Mouse (Mus musculus): ENCODE data around the gene Hacd4.
"Not testable (repeated sequence)": the region's sequence is repeated elsewhere in the genome, so short reads cannot be mapped to it uniquely, and the experiment has no call there.

Gene Hacd4

DNA sequence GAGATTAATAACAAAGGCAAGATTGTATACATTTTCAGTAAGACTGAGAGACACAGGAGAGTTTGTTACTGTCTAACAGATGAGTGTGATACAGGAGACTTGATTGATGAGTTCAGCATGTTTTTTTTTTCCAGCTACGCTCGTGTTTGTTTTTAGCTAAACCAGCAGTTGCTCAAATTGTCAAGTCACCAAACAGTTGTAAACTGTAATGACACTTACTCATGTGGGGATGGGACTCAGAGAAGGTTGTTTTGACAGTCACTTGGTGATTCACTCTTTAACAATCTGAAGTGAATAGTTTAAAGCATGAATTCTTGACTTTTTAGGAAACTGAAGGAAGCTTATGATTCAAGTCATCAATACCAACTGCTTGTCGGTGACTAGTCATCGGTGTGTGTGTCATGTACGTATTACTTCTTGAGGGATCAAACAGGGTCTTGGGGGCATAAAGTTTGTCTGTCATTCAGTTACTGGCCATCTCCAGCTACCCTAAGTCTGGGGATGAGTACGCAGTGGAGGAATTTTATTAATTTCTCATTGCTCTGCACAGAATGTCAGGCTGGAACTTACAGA is 2.0 kb downstream of the Hacd4 start:
- ATAC-seq (ENCODE audit: insufficient number of reproducible peaks, low FRiP score, low TSS enrichment), result no peak

DNA sequence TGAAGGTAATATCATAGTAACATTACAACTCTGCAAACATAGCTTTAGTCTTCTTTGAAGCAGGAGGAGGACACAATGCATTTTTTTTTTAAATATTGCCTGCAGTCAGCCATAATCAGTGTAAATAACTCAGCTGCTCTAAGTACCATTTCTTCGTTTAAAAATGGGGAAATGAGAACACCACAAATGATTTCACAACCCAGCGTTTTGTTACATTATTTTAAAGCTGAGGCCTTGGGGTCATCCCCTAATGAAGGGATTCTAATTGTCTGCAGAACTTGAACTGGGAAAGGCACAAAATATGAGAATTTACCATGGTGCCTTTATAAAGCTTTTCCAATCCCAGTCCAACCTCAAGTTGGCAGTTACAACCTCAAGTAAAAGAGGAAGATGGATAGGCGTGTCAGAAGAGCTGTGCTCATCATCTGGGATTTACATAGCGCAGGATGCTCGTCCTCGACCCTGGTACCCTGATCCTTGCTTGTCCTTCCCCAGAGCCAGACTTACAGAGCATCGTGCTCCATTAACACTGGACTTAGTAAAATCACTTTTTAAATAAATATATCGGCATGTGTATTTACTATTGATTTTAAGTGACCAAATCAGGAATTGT is 6.2 kb downstream of the Hacd4 start:
- ATAC-seq (ENCODE audit: insufficient number of reproducible peaks, low FRiP score, low TSS enrichment), result no peak

DNA sequence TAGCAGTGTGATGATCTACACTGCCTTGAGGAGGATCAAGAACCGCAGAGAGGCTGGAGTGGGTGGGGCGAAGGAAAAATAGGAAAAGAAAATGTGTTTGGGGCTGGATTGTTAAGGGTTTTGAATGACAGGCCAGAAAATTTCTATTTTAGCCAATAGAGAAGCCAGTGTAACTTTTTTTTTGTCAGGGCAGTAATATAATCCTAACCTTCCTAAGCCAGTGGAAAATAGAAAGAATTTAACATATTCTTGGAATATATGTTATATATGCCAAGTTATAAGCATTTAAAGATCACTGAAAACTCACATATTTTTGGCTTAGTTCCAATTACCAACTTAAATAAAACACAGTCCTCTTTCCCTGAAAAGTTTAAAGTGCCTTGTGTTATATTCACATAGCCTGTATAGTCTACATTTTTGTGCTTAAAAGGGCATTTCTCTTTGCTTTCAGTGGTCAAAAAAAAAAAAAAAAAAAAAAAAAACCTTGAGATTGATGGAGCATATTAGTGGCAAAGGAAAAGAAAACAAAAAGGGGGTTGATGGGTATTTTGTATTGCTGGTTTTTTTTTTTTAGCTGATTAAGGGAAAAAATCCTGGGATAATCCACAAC is 11.0 kb downstream of the Hacd4 start:
- no peak for ATAC-seq (ENCODE audit: insufficient number of reproducible peaks, low FRiP score, low TSS enrichment)

DNA sequence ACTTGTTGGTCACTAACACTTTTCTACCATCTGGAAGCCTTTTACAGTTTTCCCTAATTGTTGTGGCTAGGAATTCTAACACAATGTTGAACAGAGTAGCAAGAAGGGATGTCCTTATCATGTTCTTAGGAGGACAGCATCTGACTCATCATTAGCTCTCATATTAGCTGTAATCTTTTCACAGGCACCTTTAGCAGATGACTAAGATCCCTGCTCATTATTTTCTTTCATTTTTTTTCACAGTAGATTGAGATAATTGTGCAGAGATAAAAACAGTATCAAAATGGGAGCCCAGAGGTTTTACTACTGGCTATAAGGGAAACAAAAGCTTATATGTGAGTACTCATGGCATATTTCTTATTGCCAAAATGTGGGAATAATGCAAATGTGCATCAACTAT is 14.2 kb downstream of the Hacd4 start:
- no peak for ATAC-seq (ENCODE audit: insufficient number of reproducible peaks, low FRiP score, low TSS enrichment)

DNA sequence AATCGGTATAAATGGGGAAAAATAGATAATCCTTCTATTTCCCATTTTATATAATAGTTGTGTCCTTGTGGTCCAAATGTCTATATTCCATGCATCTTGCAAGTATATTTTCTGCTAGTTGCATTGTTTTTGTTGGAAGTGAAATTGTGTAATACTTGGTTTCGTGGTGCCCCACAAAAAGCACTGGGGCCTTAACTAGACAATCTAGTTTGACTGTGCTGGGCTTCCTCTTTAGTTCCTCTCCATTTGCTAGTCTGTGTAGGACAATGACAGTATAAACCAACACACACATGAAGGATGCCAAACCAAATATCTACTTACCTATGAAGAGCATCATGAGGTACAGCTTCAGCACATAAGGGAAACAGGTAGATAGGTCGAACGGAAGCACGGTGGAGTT is 19.4 kb downstream of the Hacd4 start:
- ATAC-seq (ENCODE audit: insufficient number of reproducible peaks, low FRiP score, low TSS enrichment), result no peak

DNA sequence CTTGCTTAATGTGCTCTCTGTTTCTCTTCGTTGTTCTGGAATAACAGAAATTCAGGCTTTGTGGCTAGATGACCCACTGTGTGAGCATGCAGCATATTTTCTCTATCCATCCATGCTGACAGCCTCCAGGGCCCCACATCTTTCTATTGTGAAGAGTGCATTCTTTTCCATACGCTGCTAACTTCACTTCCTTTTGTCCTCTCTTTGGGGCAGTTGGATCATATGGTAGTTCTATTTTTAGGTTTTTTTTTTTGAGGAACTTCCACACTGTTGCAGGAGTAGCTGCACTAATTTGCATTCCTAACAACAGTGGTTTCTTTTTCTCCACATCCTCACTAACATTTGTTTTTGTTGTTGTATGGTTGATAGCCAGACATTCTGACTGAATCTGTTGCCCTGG is 23.7 kb downstream of the Hacd4 start:
- ATAC-seq (ENCODE audit: insufficient number of reproducible peaks, low FRiP score, low TSS enrichment), result no peak

DNA sequence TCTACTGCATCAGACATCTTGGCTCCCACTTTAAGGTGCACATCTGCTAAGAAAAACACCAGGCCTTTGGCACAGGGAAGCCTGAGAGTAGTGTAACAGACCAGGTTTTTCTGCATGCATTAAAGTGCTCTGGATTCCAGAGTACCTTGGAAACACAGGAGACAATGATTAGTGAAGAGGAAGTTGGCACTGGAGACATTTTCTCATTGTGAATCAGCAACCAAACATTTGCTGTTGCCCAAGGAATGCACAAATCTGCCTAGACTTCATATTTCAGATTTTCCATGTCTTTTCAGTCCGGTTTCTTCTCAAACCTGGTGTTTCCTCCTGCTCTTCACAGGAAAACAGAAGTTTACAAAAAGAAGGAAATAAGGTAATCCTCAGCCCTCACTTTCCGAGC is 26.4 kb downstream of the Hacd4 start:
- no peak for ATAC-seq (ENCODE audit: insufficient number of reproducible peaks, low FRiP score, low TSS enrichment)

DNA sequence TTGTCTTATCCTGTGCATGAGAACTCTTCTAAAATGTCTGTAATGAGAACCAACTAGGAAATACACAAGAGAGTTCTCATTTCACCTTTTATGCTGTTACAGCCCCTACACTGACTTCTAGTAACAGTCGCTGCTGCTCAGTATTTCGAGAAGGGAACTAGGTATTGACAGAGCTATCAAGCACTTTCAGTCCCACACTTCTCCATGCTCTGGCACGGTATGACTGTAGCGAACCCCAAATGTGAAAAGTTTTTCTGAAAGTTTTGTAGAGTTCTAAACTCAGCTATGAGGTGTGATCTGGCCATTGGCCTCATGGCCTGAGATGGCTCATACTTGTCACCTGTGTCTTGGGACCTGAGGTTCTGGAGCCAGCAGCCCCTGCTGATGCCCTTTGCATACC is 29.4 kb downstream of the Hacd4 start:
- no peak for ATAC-seq (ENCODE audit: insufficient number of reproducible peaks, low FRiP score, low TSS enrichment)

DNA sequence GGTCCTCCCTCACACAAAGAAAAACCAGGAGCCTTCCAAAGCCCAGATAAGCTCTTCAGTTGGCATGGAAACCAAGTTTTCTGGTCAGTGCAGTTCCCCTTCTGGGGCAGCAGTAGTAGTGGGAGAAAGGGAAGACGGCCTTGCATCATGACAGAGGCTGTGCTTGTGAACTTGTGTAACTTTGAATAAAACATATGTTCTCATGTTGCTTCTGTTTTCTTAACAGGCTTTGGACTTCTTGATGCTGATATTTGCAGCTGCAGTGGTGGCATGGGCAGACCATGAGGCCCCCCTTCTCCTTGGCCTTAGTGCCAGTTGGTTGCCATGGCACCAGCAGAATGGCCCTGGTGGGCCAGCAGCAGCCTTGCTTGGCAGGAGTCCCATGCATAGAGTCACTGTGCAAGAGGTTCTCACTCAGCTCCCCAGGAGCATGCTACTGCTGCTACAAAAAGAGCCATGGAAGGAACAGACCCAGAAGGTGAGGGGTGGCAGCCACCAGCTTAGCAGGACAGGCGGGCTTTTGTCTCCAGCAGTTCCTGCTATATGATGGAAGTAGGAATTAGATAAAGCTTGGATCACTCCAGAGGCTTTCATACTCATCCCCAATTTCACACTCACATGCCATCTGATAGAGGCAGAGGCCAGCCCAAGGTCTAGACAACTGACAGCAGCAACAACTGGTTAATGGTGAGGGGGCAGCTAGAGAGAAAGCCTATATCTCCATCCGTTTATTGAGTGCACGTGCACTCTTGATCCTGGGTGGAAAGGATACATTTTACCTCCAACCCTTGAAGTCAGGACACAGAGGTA is 31.6 kb downstream of the Hacd4 start:
- no peak for ATAC-seq (ENCODE audit: insufficient number of reproducible peaks, low FRiP score, low TSS enrichment)

DNA sequence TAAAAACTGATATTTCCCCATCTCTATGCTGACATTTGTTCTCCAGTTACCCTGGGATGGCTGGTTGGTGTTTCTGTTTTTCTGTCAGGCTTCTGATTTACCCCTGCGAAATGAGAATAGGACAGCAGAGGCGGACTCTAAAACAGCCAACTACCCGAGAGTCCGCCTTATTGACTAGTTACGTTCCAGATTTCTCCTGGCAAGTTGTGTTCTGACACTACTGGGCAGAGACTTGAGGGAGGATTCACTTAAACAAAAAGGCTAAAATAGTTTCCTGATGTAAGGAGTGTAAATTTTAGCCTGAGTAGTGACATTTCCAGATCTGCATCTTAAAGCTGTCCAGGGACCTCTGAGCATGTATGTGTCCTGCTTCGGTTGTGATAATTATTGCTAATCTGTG is 35.8 kb downstream of the Hacd4 start:
- ATAC-seq (ENCODE audit: insufficient number of reproducible peaks, low FRiP score, low TSS enrichment), result no peak

DNA sequence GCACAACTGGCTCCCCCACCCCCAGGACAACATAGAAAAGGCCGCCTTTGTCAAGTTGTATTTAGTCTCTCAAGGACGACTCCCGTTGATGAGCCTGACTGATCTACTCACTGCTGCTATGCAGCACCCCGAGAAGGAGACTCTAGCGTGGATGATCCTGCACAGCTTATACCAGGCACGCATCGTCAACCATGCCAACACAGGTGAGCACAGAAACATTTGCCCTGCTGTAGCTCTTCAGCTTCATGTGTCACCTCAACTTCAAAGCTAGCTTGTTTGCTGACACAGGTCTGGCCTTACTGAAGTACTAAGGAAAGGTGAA is 37.8 kb downstream of the Hacd4 start:
- ATAC-seq (ENCODE audit: insufficient number of reproducible peaks, low FRiP score, low TSS enrichment), result no peak

DNA sequence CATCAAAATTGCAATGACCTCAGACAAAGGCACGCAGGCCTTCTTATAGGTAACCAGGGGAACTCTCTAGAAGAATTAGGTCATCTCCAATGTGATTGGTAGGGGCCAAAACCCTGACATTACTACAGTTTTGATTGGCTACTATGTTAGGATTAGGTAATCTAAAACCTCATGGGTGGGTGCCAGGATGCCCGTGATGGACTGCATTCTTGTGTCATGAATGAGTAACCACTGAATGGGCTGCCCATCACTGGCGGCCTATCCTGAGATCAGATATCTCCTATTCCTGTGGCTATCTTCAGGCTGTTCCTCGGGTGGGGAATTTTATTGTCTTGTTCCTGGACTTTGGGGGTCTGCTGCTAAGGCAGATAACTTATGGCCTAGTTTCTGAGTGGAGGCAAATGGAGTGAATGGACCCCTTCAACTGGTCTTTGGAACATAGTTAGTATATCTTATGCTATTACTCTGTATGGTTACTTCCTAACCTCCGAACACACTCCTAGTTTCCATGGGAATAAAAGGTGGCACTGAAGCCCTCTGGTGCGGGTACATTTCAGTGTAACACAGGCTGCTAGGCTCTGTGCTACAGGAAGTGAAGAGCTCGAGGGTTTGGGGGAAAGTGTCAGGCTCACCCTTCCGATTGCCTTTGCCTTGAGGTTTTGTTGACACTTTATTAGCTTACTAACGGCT is 38.3 kb downstream of the Hacd4 start:
- no peak for ATAC-seq (ENCODE audit: insufficient number of reproducible peaks, low FRiP score, low TSS enrichment)

DNA sequence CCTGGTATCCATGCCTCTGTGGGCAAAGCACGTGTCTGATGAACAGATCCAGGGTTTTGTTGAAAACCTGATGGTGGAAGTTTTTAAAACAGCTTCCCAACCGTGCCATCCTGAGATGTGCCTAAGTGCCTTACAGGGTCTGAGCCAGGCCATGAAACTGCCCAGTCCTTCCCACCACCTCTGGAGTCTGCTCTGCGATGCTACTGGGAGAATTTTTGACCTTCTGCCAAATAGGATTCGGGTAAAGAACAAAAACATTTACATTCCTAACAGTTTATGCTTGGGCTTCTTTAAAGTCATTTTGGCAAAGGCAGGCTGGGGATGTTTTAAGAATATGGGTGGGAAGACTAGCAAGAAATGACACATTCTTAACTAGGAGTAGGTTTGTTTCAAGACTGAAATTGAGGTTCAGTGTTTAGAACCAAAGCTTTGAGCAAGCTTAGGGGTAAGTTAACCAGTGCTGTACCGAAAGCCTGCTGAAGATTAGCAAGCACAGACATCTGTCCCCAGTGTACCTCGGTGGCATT is 41.7 kb downstream of the Hacd4 start:
- ATAC-seq (ENCODE audit: insufficient number of reproducible peaks, low FRiP score, low TSS enrichment), result no peak

DNA sequence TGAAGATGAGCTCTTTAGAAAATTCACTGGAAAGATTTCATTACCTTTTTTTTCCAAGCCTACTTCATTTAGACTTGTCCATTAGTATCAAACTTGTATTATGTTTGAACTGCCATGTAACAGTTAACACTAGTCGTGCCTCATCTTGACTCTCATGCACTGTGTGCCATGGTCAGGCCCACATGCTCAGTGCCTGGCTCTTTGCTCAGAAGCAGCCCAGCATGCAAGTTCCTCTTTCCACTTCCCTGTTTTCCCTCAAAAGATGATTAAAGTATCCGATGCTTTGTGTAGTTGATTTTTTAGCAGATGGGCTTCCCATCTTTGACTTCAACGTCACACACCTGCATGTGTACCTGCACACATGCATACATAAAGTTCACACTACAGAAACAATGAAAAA is 43.0 kb downstream of the Hacd4 start:
- ATAC-seq (ENCODE audit: insufficient number of reproducible peaks, low FRiP score, low TSS enrichment), result no peak

DNA sequence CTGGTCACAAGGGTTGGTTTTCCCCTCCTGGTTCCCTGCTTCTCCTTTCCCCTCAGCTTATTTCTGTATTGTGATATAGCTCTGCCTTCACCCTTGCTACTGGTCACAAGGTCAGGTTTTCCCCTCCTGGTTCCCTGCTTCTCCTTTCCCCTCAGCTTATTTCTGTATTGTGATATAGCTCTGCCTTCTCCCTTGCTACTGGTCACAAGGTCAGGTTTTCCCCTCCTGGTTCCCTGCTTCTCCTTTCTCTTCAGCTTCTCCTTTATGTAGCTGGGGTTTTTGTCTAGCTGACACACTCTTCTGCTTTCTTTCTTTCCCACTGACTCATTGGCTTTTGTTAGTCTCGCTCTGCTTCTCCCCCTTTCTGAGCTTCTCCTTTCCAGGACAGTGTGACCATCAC is 48.1 kb downstream of the Hacd4 start:
- ATAC-seq (ENCODE audit: insufficient number of reproducible peaks, low FRiP score, low TSS enrichment), result not testable (repeated sequence)

DNA sequence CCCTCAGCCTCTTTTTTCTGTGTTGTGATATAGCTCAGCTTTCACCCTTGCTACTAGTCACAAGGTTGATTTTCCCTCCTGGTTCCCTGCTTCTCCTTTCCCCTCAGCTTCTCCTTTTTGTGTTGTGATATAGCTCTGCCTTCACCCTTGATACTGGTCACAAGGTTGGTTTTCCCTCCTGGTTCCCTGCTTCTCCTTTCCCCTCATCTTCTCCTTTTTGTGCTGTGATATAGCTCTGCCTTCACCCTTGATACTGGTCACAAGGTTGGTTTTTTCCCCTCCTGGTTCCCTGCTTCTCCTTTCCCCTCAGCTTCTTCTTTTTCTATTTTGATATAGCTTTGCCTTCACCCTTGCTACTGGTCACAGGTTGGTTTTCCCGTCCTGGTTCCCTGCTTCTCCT is 48.7 kb downstream of the Hacd4 start:
- no peak for ATAC-seq (ENCODE audit: insufficient number of reproducible peaks, low FRiP score, low TSS enrichment)

DNA sequence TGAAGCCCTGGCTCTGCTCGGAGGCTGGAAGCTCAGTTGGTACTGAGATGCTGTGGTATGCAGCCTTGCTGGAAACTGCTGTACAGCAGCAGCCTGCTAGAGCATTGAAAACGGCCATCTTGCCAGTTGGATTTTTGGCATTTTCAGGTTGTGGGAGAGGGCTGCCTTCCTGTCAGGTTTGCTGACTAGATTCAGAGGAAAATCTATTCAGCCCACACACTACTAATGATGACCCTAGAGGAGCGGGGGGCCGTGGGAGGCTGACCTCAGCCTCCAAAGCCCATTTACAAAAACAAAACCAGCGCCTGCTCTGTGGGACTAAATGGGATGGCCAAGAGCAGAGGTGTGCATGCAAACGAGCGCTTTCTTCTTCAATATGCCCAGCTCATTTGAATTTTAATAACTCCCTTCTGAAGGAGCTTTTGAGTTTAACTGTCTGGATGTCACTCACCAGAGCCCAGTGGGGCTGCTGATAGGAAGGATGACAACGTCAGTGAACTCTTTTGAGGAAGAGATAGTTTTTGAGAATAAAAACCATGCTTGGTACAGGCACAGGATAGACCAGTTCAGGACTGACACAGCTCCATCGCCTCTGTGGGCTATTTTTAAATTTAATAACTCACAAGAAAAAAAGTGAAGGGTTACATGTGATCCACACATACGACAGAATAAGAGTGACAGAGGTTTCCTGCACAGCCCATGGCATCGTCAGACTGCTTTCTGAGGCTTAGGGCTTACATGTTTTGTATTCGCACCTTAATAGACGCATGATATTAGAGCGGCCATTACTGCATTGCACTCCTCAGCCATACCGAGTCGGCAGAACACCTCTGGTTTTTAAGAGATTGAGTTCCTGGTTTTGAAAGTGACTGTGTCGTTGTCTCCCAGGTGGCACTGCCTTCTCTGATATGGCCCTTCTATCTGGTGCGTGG is 66.2 kb downstream of the Hacd4 start:
- ATAC-seq (ENCODE audit: insufficient number of reproducible peaks, low FRiP score, low TSS enrichment), result no peak

DNA sequence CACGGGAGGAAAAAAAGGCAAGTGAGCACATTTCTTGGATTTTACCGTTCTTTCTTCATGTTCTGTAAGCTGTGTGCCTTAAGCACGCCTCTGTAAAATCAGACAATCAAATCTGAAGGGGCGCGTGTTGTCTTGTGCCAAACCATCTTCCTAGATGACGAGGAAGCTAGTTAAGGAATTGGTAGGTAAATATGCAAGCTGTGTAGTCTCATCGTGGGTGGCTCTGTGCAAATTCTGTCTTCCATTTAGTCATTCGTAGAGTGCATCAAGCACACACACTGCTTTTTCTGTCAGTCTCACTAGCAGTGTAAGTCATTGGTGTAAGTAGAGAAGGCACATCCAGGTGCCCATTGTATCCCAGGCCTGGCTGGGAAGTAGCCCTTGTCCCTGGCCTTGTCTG is 67.9 kb downstream of the Hacd4 start:
- ATAC-seq (ENCODE audit: insufficient number of reproducible peaks, low FRiP score, low TSS enrichment), result no peak

DNA sequence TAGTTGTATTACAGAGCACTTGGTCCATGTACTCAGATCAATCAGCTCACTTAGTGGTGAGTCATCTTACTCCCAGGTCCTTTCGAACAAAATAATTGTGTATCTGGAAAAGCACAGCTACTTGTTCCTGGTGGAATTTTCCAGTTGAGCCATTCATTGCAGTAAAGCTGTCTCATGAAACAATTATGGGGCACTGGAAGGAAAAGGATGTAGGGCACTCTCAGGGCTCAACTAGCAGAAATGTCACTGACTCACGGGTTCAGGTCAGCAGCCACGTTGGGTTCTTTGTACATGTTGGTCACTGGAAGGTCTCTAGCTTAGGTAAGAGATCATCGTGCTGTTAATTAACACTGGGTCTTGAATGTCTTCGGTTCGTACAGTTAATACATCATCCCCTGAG is 68.8 kb downstream of the Hacd4 start:
- no peak for ATAC-seq (ENCODE audit: insufficient number of reproducible peaks, low FRiP score, low TSS enrichment)

DNA sequence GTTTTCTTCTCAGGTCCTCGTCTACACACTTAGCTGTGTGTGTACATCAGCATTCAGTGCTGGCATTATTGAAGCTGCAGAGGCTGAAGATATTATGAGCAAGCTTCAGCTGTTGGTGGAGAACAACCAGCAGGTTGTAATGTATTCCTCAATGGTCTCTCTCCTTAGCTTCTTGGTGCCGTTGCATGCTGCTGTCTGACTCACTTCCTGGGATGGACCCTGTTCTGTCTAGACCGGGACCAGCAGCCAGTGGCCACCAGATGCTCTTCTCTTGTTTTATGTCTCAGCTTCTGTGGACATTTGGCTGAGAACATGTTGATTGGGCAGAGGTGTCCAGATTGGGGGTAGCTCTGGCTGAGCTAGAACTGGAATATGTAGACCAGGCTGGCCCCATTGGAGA is 81.3 kb downstream of the Hacd4 start:
- ATAC-seq (ENCODE audit: insufficient number of reproducible peaks, low FRiP score, low TSS enrichment), result no peak
